Mouse (Mus musculus) myocyte (in vitro differentiated cells): ENCODE measurements around the gene Xirp1.

Source experiments
- MAX ChIP-seq: IDR thresholded peaks from one replicate; pipeline ENCODE4 v1.6.1; 2011; ENCODE audit warnings: low read depth, mild to moderate bottlenecking, control low read depth
- POLR2A ChIP-seq: IDR thresholded peaks from one replicate; pipeline ENCODE4 v1.6.1; 2011; ENCODE audit warnings: low read depth, mild to moderate bottlenecking, control low read depth, moderate library complexity; ENCODE audit not compliant: insufficient read length

GRCm38 (mm10) chr9:120010781-120011511 lies 12.5 kb downstream of the Xirp1 start:
- TF ChIP-seq MAX = no peak
- peak; percentile 38 for TF ChIP-seq POLR2A
